Mouse (Mus musculus): ENCODE data around the gene Racgap1. TPM values are rescaled to one million over a fixed set of nuclear protein-coding genes. Genes with fewer than 3 reads are reported as not detected.

Gene Racgap1
- polyA plus RNA-seq, 1 experiment from 2014 or later = 21.3 TPM

DNA sequence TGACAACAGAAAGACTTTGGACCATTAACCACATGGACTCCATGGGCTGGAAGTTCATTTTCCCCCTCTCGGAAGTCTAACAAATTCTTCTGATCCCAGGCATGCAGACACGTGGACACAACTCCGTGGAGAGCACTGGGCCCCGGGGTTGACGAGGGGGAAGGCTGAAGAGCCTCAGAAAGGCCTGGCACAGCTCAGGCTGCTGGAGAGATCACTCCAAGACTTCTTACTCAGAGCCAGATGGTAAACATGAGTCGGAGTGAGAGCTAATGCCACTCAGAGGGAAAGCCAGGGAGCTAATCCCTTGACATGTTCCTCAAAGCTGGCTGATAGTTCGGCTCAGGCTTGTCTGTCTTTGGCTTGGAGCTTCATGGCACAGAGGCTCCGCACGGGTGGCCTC lies 36.2 kb downstream of the Racgap1 start:
- Histone ChIP-seq H3K36me3 (ENCODE audit: inconsistent target) (no peaks in the 10 kb centered on the region), H3K4me3 (ENCODE audit: inconsistent target) (no peak overlapping the region), H3K27ac (no peak overlapping the region), H3K79me2 (ENCODE audit: inconsistent target) (no peaks in the 10 kb centered on the region)
- 80% methylated on average over 9 of the region's 9 CpGs for whole genome bisulfite sequencing (ENCODE audit: missing documents)

DNA sequence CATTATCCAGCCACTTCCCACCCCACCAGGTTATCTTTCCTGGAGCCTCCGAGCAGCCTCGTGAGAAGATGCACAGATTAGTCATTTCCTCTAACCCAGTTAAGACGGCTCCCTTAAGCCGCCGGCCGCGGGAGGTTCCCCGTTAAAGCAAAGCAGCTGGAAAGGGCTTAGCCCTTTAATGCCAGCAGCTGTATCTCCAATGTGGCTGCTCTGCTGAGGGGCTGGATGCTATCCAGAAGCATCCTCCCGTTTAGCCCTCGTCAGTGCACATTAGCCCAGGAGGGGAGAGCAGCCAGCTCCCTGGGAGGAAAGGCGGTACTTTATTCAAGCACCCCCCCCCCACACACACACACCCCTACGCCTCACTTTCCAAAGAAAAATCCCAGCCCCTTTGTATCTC lies 36.7 kb downstream of the Racgap1 start:
- no peak overlapping the region for H3K4me3 ChIP-seq (ENCODE audit: inconsistent target)
- 31% methylated on average over 11 of the region's 12 CpGs for WGBS (ENCODE audit: missing documents)

DNA sequence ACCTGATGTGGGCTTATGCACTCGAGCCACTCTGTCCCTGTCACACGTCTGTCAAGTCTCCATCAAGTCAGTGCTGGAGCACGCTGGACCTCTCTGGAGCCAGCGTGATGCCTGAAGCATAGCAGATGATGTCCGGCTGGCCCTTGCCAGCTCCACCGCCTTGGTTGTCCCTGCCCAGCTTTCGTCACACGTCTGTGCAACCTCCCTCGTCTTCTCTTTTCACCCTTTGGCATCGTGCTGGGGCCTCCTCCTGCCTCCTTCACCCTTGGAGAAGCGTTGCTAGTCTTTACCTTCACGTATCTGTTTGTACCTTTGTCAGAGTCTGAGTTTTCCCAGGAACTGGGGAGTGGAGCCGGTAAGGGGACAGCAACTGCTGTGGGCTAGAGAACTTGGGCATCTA lies 37.2 kb downstream of the Racgap1 start:
- Histone ChIP-seq H3K4me3 (ENCODE audit: inconsistent target) (no peak overlapping the region), H3K36me3 (ENCODE audit: inconsistent target) (no peaks in the 10 kb centered on the region), H3K27ac (no peak overlapping the region), H3K79me2 (ENCODE audit: inconsistent target) (no peaks in the 10 kb centered on the region)
- 84% methylated on average over 13 of the region's 13 CpGs for WGBS (ENCODE audit: missing documents)

More for the DNA sequence above, 36.7 kb downstream of the Racgap1 start:
- Histone ChIP-seq H3K79me2 (ENCODE audit: inconsistent target) (no peaks in the 10 kb centered on the region), H3K36me3 (ENCODE audit: inconsistent target) (no peaks in the 10 kb centered on the region), H3K27ac (no peak overlapping the region)

DNA sequence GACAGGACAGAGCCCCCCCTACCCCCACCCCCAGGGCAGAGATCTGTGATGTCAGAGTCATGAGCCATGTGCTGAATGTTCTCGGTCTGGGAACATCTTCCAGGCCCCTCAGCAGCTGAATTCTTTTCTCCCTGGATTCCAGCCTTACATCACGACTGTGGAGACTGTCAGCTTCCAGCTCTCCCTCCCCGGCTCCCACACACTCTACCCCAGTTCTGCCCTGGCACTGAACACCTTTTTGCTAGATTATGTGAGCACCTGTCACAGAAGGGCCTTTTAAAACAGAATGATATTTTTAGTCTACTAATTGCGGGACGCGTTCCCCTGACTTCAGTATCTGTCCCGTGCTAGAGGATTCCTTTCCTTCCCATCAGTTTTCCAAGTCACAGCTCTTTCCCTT lies 39.9 kb downstream of the Racgap1 start:
- H3K79me2 ChIP-seq (ENCODE audit: inconsistent target) = no peaks in the 10 kb centered on the region
- H3K4me3 ChIP-seq (ENCODE audit: inconsistent target) = no peak overlapping the region
- no peak overlapping the region for H3K27ac ChIP-seq
- WGBS (ENCODE audit: missing documents) = 93% methylated on average over 7 of the region's 7 CpGs
- no peaks in the 10 kb centered on the region for H3K36me3 ChIP-seq (ENCODE audit: inconsistent target)

DNA sequence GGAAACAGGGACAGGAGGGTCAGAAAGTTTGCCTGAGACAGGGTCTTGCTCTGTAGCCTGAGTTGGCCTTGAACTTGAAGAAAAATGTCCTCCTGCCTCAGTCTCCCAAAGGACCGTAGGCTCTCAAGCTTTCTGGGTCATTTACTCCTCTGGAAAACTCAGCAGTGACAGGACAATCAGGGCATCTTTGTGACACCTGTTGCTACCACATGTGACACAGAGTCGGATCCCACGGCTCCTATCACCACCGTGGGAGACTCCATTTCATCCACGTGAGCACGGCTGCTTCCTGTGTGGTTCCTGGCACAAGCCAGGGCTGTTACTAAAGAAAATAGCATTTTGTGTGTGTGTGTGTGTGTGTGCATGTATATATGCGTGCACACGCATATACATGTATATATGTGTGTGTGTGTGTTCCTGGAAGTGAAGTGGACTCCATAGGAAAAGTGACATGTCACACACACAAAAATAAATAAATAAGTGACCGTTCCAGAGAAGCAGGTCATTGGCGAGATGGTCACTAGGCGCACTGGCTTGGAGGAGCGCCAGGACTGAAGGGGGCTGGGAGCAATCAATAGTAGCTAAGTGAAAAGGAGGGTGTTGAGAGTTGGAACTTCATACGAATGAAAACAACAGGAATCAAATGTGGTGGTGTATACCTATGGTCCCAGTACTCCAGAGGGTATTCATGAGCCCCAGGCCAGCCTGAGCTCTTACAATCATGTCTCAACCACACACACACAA lies 42.9 kb downstream of the Racgap1 start:
- WGBS (ENCODE audit: missing documents) = 84% methylated on average over 13 of the region's 13 CpGs
- Histone ChIP-seq H3K36me3 (ENCODE audit: inconsistent target) (no peaks in the 10 kb centered on the region), H3K79me2 (ENCODE audit: inconsistent target) (no peaks in the 10 kb centered on the region), H3K27ac (no peak overlapping the region), H3K4me3 (ENCODE audit: inconsistent target) (no peak overlapping the region)

DNA sequence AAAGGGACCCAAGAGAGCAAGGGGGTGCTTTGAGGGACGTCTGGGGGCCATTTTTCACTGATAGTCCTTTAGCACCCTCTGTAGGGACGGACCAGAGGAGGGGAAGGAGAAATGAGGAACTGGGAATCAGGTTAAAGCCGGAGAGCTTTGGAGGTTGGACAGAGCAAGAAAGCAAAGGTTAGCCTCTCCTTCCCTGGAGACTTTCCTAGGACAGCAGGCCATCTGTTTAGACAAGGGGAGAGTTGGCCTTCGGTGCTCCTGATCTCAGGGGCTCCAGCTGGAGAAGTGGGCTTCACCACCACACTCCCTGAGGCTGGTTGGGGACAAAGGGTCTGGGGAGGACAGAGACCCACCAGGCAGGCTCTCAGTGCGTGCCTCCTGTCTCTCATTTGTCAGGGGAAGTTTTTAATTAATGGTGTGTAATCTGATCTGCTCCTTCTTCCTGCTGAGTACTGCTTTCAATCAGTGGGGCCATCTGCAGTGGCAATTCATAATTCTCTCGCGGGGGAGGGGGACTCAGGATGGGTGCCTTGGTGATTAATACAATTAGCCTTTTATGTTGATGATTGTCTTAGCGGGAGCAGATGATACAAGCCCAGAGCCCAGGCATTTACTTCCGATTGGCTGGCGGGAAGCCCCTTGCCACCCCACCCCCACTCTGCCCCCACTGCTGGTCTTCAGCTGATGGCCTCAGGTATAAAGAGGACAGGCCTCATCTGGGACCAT lies 43.9 kb downstream of the Racgap1 start:
- Histone ChIP-seq H3K79me2 (ENCODE audit: inconsistent target) (no peaks in the 10 kb centered on the region), H3K27ac (no peak overlapping the region), H3K4me3 (ENCODE audit: inconsistent target) (no peak overlapping the region), H3K36me3 (ENCODE audit: inconsistent target) (no peaks in the 10 kb centered on the region)
- WGBS (ENCODE audit: missing documents) = 47% methylated on average over 10 of the region's 10 CpGs

DNA sequence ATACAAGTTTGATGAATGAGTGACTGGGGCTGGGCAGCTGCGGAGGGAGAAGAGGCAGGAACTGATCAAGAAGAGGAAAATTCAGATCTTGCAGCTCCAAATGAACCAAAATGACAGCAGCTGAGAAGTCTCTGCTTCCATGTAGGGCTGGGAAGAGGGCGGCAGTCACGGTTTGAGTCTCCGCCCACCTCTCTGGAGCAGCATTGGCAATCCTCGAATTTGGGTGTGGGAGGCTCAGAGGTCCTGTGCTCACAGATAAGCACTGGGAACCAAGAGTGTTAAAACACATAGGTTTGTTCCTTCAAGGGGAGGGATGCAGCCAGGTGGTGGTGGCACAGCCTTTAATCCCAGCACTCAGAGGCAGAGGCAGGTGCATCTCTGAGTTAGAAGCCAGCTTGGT lies 44.9 kb downstream of the Racgap1 start:
- H3K27ac ChIP-seq = no peak overlapping the region
- no peaks in the 10 kb centered on the region for H3K79me2 ChIP-seq (ENCODE audit: inconsistent target)
- no peak overlapping the region for H3K4me3 ChIP-seq (ENCODE audit: inconsistent target)
- H3K36me3 ChIP-seq (ENCODE audit: inconsistent target) = no peaks in the 10 kb centered on the region
- 51% methylated on average over 5 of the region's 5 CpGs for WGBS (ENCODE audit: missing documents)

DNA sequence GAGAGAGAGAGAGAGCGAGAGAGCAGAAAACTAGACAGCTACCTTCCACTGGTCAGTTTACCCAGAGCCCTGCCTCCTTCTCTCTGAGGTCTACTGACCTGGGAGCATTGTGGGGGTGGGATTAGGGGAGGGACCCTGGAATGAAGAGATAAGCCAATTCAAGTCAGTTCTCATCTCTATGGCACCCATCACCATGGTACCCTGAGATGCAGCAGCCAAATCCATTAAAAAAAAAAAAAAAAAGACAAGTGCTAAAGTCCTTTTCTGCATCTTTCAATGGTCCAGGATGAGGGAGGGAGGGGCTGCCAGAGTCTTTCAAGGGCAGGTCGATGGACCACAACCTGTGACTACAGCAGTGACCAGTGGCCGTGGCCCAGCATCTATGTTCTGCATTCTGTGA lies 45.9 kb downstream of the Racgap1 start:
- Histone ChIP-seq H3K4me3 (ENCODE audit: inconsistent target) (no peak overlapping the region), H3K36me3 (ENCODE audit: inconsistent target) (no peaks in the 10 kb centered on the region), H3K79me2 (ENCODE audit: inconsistent target) (no peaks in the 10 kb centered on the region), H3K27ac (no peak overlapping the region)
- WGBS (ENCODE audit: missing documents) = 88% methylated on average over 3 of the region's 3 CpGs

DNA sequence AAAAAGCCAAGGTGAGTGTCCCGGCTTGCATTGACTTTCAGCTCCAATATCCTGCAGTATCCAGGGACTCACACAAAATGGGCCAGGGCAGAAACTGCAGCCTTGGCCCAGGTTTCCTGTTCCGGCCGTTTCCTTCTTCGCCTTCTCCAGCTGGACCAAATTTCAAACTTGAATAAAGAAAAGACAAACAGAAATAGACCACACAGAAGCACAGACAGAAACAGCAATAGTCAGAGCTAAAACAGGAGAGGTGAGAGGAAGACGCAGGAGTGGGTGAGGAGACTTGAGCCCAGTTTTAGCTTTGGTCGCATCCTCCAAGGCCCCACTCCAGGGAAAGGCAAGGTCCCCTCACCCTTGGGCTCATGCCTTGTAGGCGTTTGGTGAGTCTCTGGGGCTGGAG lies 48.2 kb downstream of the Racgap1 start:
- Histone ChIP-seq H3K79me2 (ENCODE audit: inconsistent target) (no peaks in the 10 kb centered on the region), H3K36me3 (ENCODE audit: inconsistent target) (no peaks in the 10 kb centered on the region), H3K27ac (no peak overlapping the region), H3K4me3 (ENCODE audit: inconsistent target) (no peak overlapping the region)
- WGBS (ENCODE audit: missing documents) = 88% methylated on average over 7 of the region's 7 CpGs

DNA sequence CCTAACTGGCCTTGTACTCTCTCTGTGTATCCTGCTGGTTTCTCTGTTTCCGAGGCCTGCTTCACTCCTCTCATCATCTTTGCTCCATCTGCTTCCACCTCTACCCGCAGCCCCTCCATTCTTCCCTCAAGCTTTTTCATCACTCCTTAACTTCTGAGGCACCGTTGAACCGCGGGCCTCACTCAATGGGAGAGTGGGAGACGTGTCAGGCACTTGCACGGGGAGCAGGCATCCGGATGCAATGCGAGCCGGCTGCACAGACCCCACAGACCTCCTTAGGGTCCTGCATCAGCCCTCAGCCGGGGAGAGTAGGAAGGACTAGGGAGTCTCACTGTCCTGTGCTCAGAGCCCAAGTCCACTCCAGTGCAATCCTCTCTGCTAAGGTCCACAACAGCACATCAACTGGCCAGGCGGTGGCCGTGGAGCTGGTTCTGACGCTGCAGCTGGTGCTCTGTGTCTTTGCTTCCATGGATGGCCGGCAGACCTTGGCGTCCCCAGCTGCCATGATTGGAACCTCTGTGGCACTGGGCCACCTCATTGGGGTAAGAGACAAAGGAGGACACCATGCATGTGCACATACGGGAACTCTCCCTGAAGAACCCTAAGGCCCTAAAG lies 49.1 kb downstream of the Racgap1 start:
- H3K27ac ChIP-seq = no peak overlapping the region
- WGBS (ENCODE audit: missing documents) = 93% methylated on average over 15 of the region's 17 CpGs

DNA sequence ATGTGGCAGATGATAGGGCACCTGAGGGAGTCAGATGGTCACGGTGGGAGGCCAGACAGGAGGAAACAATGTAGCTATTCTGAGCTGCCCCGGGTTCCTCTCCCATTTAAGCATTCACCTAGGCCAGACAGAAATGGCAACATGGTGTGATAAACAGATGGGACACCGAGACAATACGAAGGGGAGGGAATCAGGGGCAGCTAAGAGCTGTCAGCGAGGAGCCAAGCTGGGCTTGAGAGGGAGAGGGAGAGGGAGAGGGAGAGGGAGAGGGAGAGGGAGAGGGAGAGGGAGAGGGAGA lies 49.7 kb downstream of the Racgap1 start:
- no peaks in the 10 kb centered on the region for H3K79me2 ChIP-seq (ENCODE audit: inconsistent target)
- no peak overlapping the region for H3K27ac ChIP-seq
- H3K4me3 ChIP-seq (ENCODE audit: inconsistent target) = no peak overlapping the region
- H3K36me3 ChIP-seq (ENCODE audit: inconsistent target) = no peaks in the 10 kb centered on the region
- 75% methylated on average over 2 of the region's 5 CpGs for WGBS (ENCODE audit: missing documents)

More for the DNA sequence above, 49.1 kb downstream of the Racgap1 start:
- Histone ChIP-seq H3K79me2 (ENCODE audit: inconsistent target) (no peaks in the 10 kb centered on the region), H3K4me3 (ENCODE audit: inconsistent target) (no peak overlapping the region), H3K36me3 (ENCODE audit: inconsistent target) (no peaks in the 10 kb centered on the region)

DNA sequence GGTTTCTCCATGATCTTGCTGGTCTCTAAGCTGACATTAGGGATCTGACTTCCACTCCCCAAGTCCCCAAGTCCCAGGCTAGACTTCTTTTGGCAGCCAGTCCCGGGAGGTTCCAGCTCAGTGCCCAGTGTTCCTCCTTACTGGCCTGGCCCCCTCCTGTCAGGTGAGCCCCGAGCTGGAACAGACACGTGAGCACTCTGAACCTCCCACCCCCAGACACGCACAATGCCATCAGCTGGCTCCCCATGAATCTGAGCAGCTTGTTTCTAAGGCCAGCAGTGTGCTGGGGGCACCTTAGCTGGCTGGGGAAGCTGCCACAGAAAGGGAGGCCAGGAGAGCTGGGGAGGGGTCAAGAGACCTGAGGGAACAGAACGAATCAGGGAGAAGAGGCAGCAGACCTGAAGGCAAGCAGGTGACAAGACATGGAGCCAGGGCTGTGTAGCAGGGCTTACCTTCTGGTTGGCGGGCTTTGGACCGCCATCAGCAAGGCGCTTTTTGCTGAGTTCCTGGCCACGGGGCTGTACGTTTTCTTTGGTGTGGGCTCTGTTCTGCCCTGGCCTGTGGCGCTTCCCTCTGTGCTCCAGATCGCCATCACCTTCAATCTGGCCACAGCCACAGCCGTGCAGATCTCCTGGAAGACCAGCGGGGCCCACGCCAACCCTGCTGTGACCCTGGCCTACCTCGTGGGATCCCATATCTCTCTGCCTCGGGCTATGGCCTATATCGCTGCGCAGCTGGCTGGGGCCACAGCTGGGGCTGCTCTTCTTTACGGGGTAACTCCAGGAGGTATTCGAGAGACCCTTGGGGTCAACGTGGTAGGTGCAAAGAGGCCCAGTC lies 50.3 kb downstream of the Racgap1 start, which contains the start of gene Aqp6:
TSS of gene Aqp6 (plus strand) at position 415 of the 837 bp plus-strand sequence.
- Histone ChIP-seq H3K79me2 (ENCODE audit: inconsistent target) (no peaks in the 10 kb centered on the region), H3K4me3 (ENCODE audit: inconsistent target) (no peak within 1 kb of the TSS), H3K27ac (no peak within 1 kb of the TSS), H3K36me3 (ENCODE audit: inconsistent target) (no peaks in the 10 kb centered on the region)
- WGBS (ENCODE audit: missing documents) = 88% methylated on average over 22 of the region's 22 CpGs

DNA sequence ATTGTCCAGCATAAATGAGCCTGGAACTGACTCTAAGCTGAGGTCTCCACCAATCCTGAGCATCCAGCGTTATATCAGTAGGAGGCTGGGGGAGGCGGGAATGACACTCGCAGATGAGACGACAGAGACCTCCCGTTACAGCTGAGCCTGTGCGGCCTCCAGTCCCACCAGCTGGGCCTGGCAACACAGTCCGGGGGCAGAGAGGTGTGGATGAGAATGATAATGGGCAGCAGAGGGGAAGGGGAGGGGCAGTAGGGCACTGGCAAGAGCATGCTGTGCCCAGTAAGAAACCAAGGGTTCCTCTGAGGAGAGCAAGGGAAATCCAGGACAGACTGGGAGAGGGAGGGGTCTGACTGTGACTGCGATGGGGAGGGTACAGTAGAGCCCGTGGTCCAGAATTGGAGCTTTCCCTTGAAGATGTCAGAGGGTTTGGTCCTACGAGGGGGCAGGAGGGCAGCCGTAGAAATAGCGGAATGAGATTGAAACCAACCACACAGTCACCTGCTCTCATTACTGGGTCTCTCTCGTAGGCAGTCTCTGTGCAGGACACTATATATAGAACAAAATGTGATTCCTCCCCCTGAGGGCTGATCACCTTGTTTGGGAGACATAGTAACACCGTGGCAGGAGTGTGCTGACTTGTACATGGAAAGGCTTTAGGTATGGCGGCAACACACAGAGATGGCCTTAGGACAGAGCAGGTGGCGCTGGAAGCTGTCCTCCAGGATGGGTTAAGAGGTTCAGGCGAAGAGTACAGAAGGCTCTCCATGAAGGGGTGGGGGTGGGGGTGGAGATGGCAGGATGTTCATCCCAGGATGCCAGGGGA lies 52.0 kb downstream of the Racgap1 start:
- no peaks in the 10 kb centered on the region for H3K79me2 ChIP-seq (ENCODE audit: inconsistent target)
- no peak overlapping the region for H3K27ac ChIP-seq
- WGBS (ENCODE audit: missing documents) = 78% methylated on average over 17 of the region's 17 CpGs
- no peaks in the 10 kb centered on the region for H3K36me3 ChIP-seq (ENCODE audit: inconsistent target)
- H3K4me3 ChIP-seq (ENCODE audit: inconsistent target) = no peak overlapping the region

DNA sequence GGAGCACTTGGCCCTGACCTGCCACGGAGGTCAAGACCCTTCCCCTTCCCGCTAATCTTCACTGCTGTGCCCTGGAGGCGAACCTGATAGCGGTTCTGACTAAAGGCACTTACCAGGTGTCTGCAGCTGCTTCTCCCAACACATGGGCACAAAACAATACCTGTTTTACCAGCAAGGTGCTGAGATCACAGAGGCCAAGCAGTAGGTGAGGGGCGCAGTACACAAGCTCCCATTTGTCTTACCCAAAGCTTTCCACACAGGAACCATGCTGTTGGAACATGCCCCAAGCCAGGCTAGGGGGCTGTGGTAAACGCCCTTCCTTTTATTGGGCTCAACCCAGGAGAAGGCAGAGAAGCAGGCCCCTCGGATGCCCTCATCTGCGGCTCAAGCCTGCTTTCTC lies 53.9 kb downstream of the Racgap1 start:
- Histone ChIP-seq H3K79me2 (ENCODE audit: inconsistent target) (no peaks in the 10 kb centered on the region), H3K4me3 (ENCODE audit: inconsistent target) (no peak overlapping the region), H3K36me3 (ENCODE audit: inconsistent target) (no peaks in the 10 kb centered on the region), H3K27ac (no peak overlapping the region)
- 74% methylated on average over 8 of the region's 8 CpGs for WGBS (ENCODE audit: missing documents)

Measured in macrophage (primary cell).